Mouse (Mus musculus) ES-E14 (cell line): ENCODE results near the gene Txlna. TPM values are rescaled to one million over a fixed set of nuclear protein-coding genes. Genes with fewer than 3 reads are reported as not detected.
A peak's percentile ranks its signal among the peaks of the same experiment; 100 is the strongest.

ENCODE experiments used
- DNase-seq: peaks from one replicate; pipeline ENCODE4 v3.0.0-alpha.2; 2013; ENCODE audit warnings: low read depth, low spot score
- H3K27ac ChIP-seq: 2 replicates; pipeline ENCODE4 v1.5.1; 2012; ENCODE audit warnings: low read depth, mild to moderate bottlenecking, low read length, moderate library complexity, mixed read lengths; ENCODE audit not compliant: poor library complexity, insufficient read depth, severe bottlenecking
- H3K36me3 ChIP-seq: 2 replicates; pipeline ENCODE4 v1.6.1; 2012; ENCODE audit warnings: mild to moderate bottlenecking, low read length, moderate library complexity, mixed read lengths; ENCODE audit not compliant: control insufficient read depth, poor library complexity, insufficient read depth, severe bottlenecking
- H3K4me1 ChIP-seq, 2 experiments: fragments of 150-350 bp in 1 of 2; sonication (generic) in 1 of 2; 2 replicates each; pipeline ENCODE4 v1.6.1; 2012; ENCODE audit warnings: low read length in 2 of 2, mild to moderate bottlenecking in 1 of 2, mixed read lengths in 1 of 2; ENCODE audit not compliant: control insufficient read depth in 2 of 2, insufficient read depth in 2 of 2, poor library complexity in 1 of 2
- H3K4me3 ChIP-seq, 2 experiments: fragments of 150-350 bp in 1 of 2; sonication (generic) in 1 of 2; 2 replicates each; pipeline ENCODE4 v1.5.1; 2012; ENCODE audit warnings: low read length in 2 of 2, low read depth in 1 of 2, mild to moderate bottlenecking in 1 of 2, mixed read lengths in 1 of 2; ENCODE audit not compliant: insufficient read depth in 1 of 2, poor library complexity in 1 of 2, severe bottlenecking in 1 of 2
- H3K9ac ChIP-seq: 2 replicates; pipeline ENCODE4 v1.6.1; 2012; ENCODE audit warnings: low read depth, mild to moderate bottlenecking, low read length, mixed read lengths; ENCODE audit not compliant: poor library complexity, insufficient read depth, severe bottlenecking
- H3K9me3 ChIP-seq: fragments of 150-350 bp; sonication (generic); 2 replicates; pipeline ENCODE4 v1.6.1; 2012; ENCODE audit warnings: low read depth, mild to moderate bottlenecking, low read length; ENCODE audit not compliant: control insufficient read depth, insufficient read depth
- CHD2 ChIP-seq: IDR thresholded peaks from 2 replicates; pipeline ENCODE4 v1.6.1; 2014; ENCODE audit warnings: mild to moderate bottlenecking, low read depth, low read length, inconsistent platforms
- HCFC1 ChIP-seq: IDR thresholded peaks from 2 replicates; pipeline ENCODE4 v1.6.1; 2012; ENCODE audit warnings: low read length, inconsistent platforms, borderline replicate concordance; ENCODE audit not compliant: insufficient read depth
- MAFK ChIP-seq: IDR thresholded peaks from 2 replicates; pipeline ENCODE4 v1.6.1; 2014; ENCODE audit warnings: mild to moderate bottlenecking, low read depth, low read length, inconsistent platforms; ENCODE audit not compliant: insufficient read depth
- ZC3H11A ChIP-seq: IDR thresholded peaks from 2 replicates; pipeline ENCODE4 v1.6.1; 2012; ENCODE audit warnings: low read depth, mild to moderate bottlenecking, inconsistent platforms, low read length, borderline replicate concordance
- ZNF384 ChIP-seq: IDR thresholded peaks from 2 replicates; pipeline ENCODE4 v1.6.1; 2012; ENCODE audit warnings: low read depth, low read length, inconsistent platforms
- in situ Hi-C, 2 experiments: fragments of 600-800 bp; cut with MboI; formaldehyde crosslinking; loops; one replicate each; pipeline ENCODE4 v1.15.1; 2025; ENCODE audit warnings: low sequenced_read_pairs in 2 of 2, inconsistent platforms in 1 of 2; ENCODE audit not compliant: unreplicated experiment in 2 of 2
- total RNA-seq: library from RNA; depleted of rRNA; stranded (reverse); fragments of 300-350 nt; gene quantifications from 2 replicates; pipeline ENCODE4 v1.2.3, GENCODE M21; 2012

Gene Txlna
- total RNA-seq, 1 experiment, result 72.9 TPM

GRCm38 (mm10) chr4:129586943-129587342 lies 53.9 kb downstream of the Txlna start:
- Histone ChIP-seq H3K9me3 (no peaks in the 10 kb centered on the region), H3K27ac (no peak overlapping the region), H3K4me1 (peaks cover 0 to 10% of the 10 kb centered on the region in 2 experiments; a peak in 1 of 4 replicates), H3K4me3 (no peak overlapping the region), H3K9ac (no peak overlapping the region), H3K36me3 (peaks cover 6% of the 10 kb centered on the region)
- in situ Hi-C loops, result no loop called here
- DNase-seq, result no peak
- TF ChIP-seq CHD2, result no peak
- TF ChIP-seq MAFK, result no peak

GRCm38 (mm10) chr4:129585773-129586172 lies 55.1 kb downstream of the Txlna start:
- TF ChIP-seq ZNF384, result no peak
- no peak for TF ChIP-seq MAFK
- no peak for TF ChIP-seq HCFC1
- no peak for TF ChIP-seq ZC3H11A
- no peak for TF ChIP-seq CHD2
- in situ Hi-C loops, result no loop called here
- H3K4me3 ChIP-seq, result no peak overlapping the region
- no peaks in the 10 kb centered on the region for H3K9me3 ChIP-seq
- no peaks in the 10 kb centered on the region for H3K36me3 ChIP-seq
- no peak overlapping the region for H3K27ac ChIP-seq
- 0 out of 2 replicates have a peak overlapping the region, but pooled peaks have one; percentile 62 for H3K9ac ChIP-seq
- peaks cover 0 to 13% of the 10 kb centered on the region in 2 experiments; a peak in 1 of 4 replicates for H3K4me1 ChIP-seq
- DNase-seq, result no peak

- H3K9ac ChIP-seq, result peak overlapping the region; percentile 81
- peaks cover 0 to 13% of the 10 kb centered on the region in 2 experiments; a peak in 1 of 4 replicates for H3K4me1 ChIP-seq
- TF ChIP-seq MAFK (no peak), HCFC1 (no peak), CHD2 (no peak), ZNF384 (no peak), ZC3H11A (no peak)
- peak overlapping the region; percentile 74 for H3K27ac ChIP-seq
- no peaks in the 10 kb centered on the region for H3K36me3 ChIP-seq
- H3K9me3 ChIP-seq, result no peaks in the 10 kb centered on the region
- in situ Hi-C loops, result no loop called here
- peak; percentile 82 for DNase-seq
- peak overlapping the region; percentile 58 to 59; a peak in 3 of 4 replicates for H3K4me3 ChIP-seq
Observed at GRCm38 (mm10) chr4:129584884-129585608, 55.8 kb downstream of the Txlna start.

- H3K36me3 ChIP-seq, result no peaks in the 10 kb centered on the region
- TF ChIP-seq ZC3H11A, result no peak
- no peak for TF ChIP-seq ZNF384
- TF ChIP-seq HCFC1, result no peak
- no peak for TF ChIP-seq MAFK
- no peak for TF ChIP-seq CHD2
- in situ Hi-C loops, result no loop called here
- no peak overlapping the region; the same call in 1 of the 2 replicates for H3K27ac ChIP-seq
- H3K9ac ChIP-seq, result no peak overlapping the region; the same call in 1 of the 2 replicates
- no peaks in the 10 kb centered on the region for H3K9me3 ChIP-seq
- peaks cover 0 to 13% of the 10 kb centered on the region in 2 experiments; a peak in 1 of 4 replicates for H3K4me1 ChIP-seq
- DNase-seq, result no peak
- peak overlapping the region; percentile 58 to 59; a peak in 1 of 4 replicates for H3K4me3 ChIP-seq
Observed at GRCm38 (mm10) chr4:129584370-129584769, 56.5 kb downstream of the Txlna start.

- peak; percentile 45 for DNase-seq
- TF ChIP-seq HCFC1, result no peak
- no peak for TF ChIP-seq CHD2
- TF ChIP-seq ZC3H11A, result no peak
- no peak for TF ChIP-seq MAFK
- TF ChIP-seq ZNF384, result no peak
- H3K4me1 ChIP-seq, result peaks cover 0 to 13% of the 10 kb centered on the region in 2 experiments; a peak in 1 of 4 replicates
- no peak overlapping the region for H3K27ac ChIP-seq
- no peaks in the 10 kb centered on the region for H3K36me3 ChIP-seq
- peak overlapping the region; percentile 47; the same call in 1 of the 2 replicates for H3K9ac ChIP-seq
- H3K4me3 ChIP-seq, result no peak overlapping the region
- in situ Hi-C loops, result no loop called here
- no peaks in the 10 kb centered on the region for H3K9me3 ChIP-seq
Observed at GRCm38 (mm10) chr4:129582251-129582650, 58.6 kb downstream of the Txlna start.
